In the genomic region with DNA sequence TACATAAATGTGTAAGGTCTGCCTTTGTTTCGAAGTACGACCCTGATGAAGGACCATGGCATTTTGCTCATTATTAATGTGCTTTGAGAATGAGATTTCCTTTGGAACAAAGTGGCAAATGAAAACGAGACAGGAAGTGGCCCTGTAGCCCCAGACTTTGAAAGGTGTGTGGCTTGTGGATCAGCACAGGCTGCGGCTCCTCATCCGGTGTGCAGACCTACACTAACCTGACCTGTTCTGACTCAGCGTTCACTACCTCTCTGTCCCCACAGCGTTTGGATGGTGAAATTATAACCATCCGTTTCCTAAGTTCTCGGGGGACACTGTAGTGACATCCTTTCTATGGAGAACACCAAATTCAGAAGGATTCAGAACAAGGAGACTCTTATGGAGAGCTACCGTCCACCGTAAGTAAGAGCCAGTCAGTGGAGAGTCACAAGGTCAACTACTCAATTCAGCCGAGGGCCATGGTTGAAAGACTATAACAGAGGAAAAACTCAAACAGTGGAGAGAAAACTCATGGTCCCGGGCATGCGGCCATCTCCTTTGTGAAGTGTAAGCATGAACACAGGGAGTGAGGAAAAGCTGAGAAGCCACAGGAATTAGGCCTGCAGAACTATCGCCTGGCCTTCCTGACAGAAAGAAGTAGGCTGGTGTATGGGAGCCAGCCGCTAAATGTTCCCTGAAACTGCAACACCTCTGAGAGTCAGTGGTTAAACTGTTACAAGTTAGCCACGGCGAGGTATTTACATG, we compare ENCODE assay signal across 15 mouse cellular contexts. TPM values are rescaled to one million over a fixed set of nuclear protein-coding genes. Genes with fewer than 3 reads are reported as not detected.
DNase-seq lines count a peak whose midpoint lies in the region; ATAC-seq and TF ChIP-seq lines count a peak whose summit lies in the region.
"Had no signal": no experiment of that assay in that cellular context is flagged by ENCODE, and none has a peak within 500 bp of the region (broad histone marks: within the 10 kb centered on the region; RNA-seq: fewer than 3 reads in every experiment).

No protein-coding gene starts in this region.

- peak overlapping the region; percentile 14 for H3K27ac ChIP-seq in heart, embryonic 12.5 days (ENCODE audit: poor library complexity, severe bottlenecking)
- peak overlapping the region; percentile 79 for H3K27ac ChIP-seq in heart, postnatal 0 days (ENCODE audit: low read depth)
- H3K27ac ChIP-seq: hindbrain, embryonic 15.5 days; midbrain, embryonic 15.5 days had no signal

- TF ChIP-seq CTCF in heart, postnatal 0 days (IDR thresholded peaks at IDR 0.05; ENCODE audit: low read depth), result no peak

- no peaks in the 10 kb centered on the region for H3K36me3 ChIP-seq in heart, embryonic 12.5 days
- H3K36me3 ChIP-seq in heart, postnatal 0 days (replicated peaks; ENCODE audit: control insufficient read depth, insufficient read depth, low read length), result no peaks in the 10 kb centered on the region
- H3K36me3 ChIP-seq: hindbrain, embryonic 15.5 days; midbrain, embryonic 15.5 days had no signal

- no peak overlapping the region for H3K4me2 ChIP-seq in heart, embryonic 12.5 days
- H3K4me2 ChIP-seq in heart, postnatal 0 days (ENCODE audit: low read depth, low read length), result no peak overlapping the region
- H3K4me2 ChIP-seq: hindbrain, embryonic 15.5 days; midbrain, embryonic 15.5 days had no signal

- ATAC-seq in heart, embryonic 12.5 days (ENCODE audit: insufficient number of reproducible peaks, low FRiP score), result no peak
- peak; percentile 7; the same call in 1 of the 2 replicates for ATAC-seq in heart, postnatal 0 days (ENCODE audit: insufficient read depth, low read depth)
- ATAC-seq in erythroid progenitor cell, adult 5-6 weeks (replicated peaks; ENCODE audit: low FRiP score, poor library complexity, severe bottlenecking), result no peak
- ATAC-seq: liver, postnatal 0 days; midbrain, embryonic 15.5 days had no signal

- H3K9me3 ChIP-seq in heart, embryonic 12.5 days (replicated peaks), result no peaks in the 10 kb centered on the region
- no peaks in the 10 kb centered on the region for H3K9me3 ChIP-seq in heart, postnatal 0 days (replicated peaks; ENCODE audit: control insufficient read depth, low read length)
- H3K9me3 ChIP-seq: hindbrain, embryonic 15.5 days; midbrain, embryonic 15.5 days had no signal

- 74% methylated on average over 18 of the region's 18 CpGs for WGBS in heart, embryonic 12.5 days
- WGBS in heart, postnatal 0 days, result 62% methylated on average over 18 of the region's 18 CpGs

- H3K27me3 ChIP-seq in heart, embryonic 12.5 days (replicated peaks), result no peaks in the 10 kb centered on the region
- H3K27me3 ChIP-seq in heart, postnatal 0 days (ENCODE audit: control insufficient read depth, insufficient read depth, low read length), result no peaks in the 10 kb centered on the region
- H3K27me3 ChIP-seq: CH12.LX; hindbrain, embryonic 15.5 days; midbrain, embryonic 15.5 days had no signal

- H3K4me1 ChIP-seq in heart, embryonic 12.5 days (replicated peaks), result peaks cover 54% of the 10 kb centered on the region
- H3K4me1 ChIP-seq in heart, postnatal 0 days (ENCODE audit: control insufficient read depth, insufficient read depth), result peaks cover 55% of the 10 kb centered on the region
- H3K4me1 ChIP-seq: hindbrain, embryonic 15.5 days; midbrain, embryonic 15.5 days had no signal

- no peak overlapping the region for H3K9ac ChIP-seq in heart, embryonic 12.5 days
- no peak overlapping the region for H3K9ac ChIP-seq in heart, postnatal 0 days (replicated peaks; ENCODE audit: low read depth, low read length)
- H3K9ac ChIP-seq: hindbrain, embryonic 15.5 days; liver, postnatal 0 days; midbrain, embryonic 15.5 days had no signal

- 0 out of 2 replicates have a peak, but pooled peaks have one; percentile 13 for TF ChIP-seq EP300 in heart, postnatal 0 days (IDR thresholded peaks at IDR 0.05; ENCODE audit: low read depth)

- no peak for DNase-seq in heart, adult 9 months (ENCODE audit: low spot score in 2 of 2)
- DNase-seq in thymus, postnatal 0 days (ENCODE audit: low spot score), result peak; percentile 55
- no peak for DNase-seq in thymus, postnatal 25 days
- DNase-seq in heart, postnatal 0 days (ENCODE audit: low spot score), result no peak
- no peak for DNase-seq in adrenal gland, postnatal 36 days
- DNase-seq: left cerebral cortex, postnatal 4 days; liver, postnatal 0 days; right cerebral cortex, adult 18-20 months; thymus, adult 2 months had no signal

- no peak overlapping the region for H3K4me3 ChIP-seq in heart, embryonic 12.5 days
- no peak overlapping the region for H3K4me3 ChIP-seq in heart, postnatal 0 days (ENCODE audit: low read depth, low read length)
- H3K4me3 ChIP-seq: erythroblast, embryonic 14.5 days; hindbrain, embryonic 15.5 days; midbrain, embryonic 15.5 days had no signal

RNA-seq across cellular contexts. Expression of a gene that starts 42.6 kb away (rescaled TPM):
- polyA plus RNA-seq in heart, embryonic 12.5 days (2016; fragmentation: Nextera tagmentation; extraction: Ambion mirVana), result 3.9 and 4.2 TPM in 2 replicates
- polyA plus RNA-seq in thymus, postnatal 0 days (2015; fragmentation: Nextera tagmentation; extraction: Ambion mirVana), result 0.68 and 1.1 TPM in 2 replicates
- total RNA-seq in heart, postnatal 0 days (2014; rRNA removed; ENCODE audit: low replicate concordance), result 30.2 and 31.3 TPM in 2 replicates
- 10.9 and 11.7 TPM in 2 replicates for polyA plus RNA-seq in heart, postnatal 0 days (2015; fragmentation: Nextera tagmentation; extraction: Ambion mirVana)
- total RNA-seq in adrenal gland, postnatal 36 days (2021), result 1 to 10 TPM; 2.9 to 4.1 TPM
- not detected in 2 replicates for total RNA-seq in erythroid progenitor cell, adult 5-6 weeks (2015; ENCODE audit: low replicate concordance)
- total RNA-seq in erythroid progenitor cell, adult 5-6 weeks (2017; ENCODE audit: low replicate concordance), result 0.45 TPM in 1 of 2 replicates, not detected in the other
- total RNA-seq: CH12.LX had no signal
